Mouse (Mus musculus): ENCODE measurements around the gene Sh3rf1. TPM values are rescaled to one million over a fixed set of nuclear protein-coding genes. Genes with fewer than 3 reads are reported as not detected.

The Sh3rf1 gene
- polyA plus RNA-seq, 1 experiment from 2014 or later, result 4.8 TPM

DNA sequence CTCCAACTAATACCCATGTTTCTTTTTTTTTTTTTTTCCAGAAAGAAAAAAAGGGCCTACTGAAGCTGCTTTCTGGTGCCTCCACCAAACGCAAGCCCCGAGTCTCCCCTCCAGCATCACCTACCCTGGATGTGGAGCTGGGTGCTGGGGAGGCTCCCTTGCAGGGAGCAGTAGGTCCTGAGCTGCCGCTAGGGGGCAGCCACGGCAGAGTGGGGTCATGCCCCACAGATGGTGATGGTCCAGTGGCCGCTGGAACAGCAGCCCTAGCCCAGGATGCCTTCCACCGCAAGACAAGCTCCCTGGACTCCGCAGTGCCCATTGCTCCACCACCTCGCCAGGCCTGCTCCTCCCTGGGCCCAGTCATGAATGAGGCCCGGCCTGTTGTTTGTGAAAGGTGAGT, 160.9 kb downstream of the Sh3rf1 start:
- ATAC-seq (ENCODE audit: low FRiP score, low TSS enrichment), result no peak; the same call in 1 of the 2 replicates
- 70% methylated on average over 9 of the region's 9 CpGs for WGBS
- Histone ChIP-seq H3K27me3 (ENCODE audit: control insufficient read depth, insufficient read depth, low read length) (no peaks in the 10 kb centered on the region), H3K36me3 (ENCODE audit: control insufficient read depth, insufficient read depth, low read length) (no peaks in the 10 kb centered on the region; the same call in 1 of the 2 replicates), H3K9me3 (ENCODE audit: control insufficient read depth, low read length) (no peaks in the 10 kb centered on the region), H3K4me3 (ENCODE audit: low read depth, low read length) (no peak overlapping the region), H3K4me2 (replicated peaks; ENCODE audit: low read depth) (no peak overlapping the region), H3K27ac (replicated peaks) (peak overlapping the region; percentile 63), H3K9ac (ENCODE audit: low read length) (no peak overlapping the region), H3K4me1 (replicated peaks; ENCODE audit: control insufficient read depth, insufficient read depth) (0 out of 2 replicates have a peak, but pooled peaks cover 3% of the 10 kb centered on the region)
- DNase-seq (ENCODE audit: low spot score), result no peak
- TF ChIP-seq CTCF (IDR thresholded peaks at IDR 0.05; ENCODE audit: low read depth) (peak; percentile 57), EP300 (optimal IDR thresholded peaks at IDR 0.05) (no peak)

DNA sequence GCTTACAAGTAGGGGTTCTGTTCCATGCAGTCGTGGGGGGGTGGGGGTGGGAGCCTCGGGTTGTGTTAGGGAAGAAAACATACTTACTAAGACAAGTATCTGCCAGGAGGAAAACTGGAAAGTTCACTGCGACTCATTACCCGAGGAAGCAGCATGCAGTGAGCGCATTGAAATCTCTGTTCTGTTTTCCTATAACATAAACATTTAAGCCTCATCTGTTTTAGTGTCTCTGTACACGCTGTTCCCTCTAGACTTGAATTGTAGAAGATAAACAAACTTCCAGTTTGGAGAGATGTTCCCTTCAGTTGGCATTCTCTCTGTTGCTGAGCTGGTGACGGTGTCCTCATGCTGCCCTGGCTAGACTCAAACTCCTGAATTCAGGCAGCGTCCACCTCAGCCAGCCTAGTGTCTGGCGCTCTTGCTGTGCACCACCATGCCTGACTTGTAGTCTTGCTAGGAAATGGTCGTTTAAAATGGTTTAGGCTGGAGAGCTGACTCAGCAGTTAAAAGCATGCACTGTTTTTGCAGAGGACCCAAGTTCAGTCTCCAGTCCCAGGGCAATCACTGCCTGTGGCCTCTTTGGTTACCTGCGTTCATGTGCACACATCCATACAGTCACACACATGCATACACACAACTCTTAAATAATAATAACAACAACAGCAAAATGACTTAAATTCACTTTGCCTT, 162.0 kb downstream of the Sh3rf1 start:
- no peak for DNase-seq (ENCODE audit: low spot score)
- Histone ChIP-seq H3K4me1 (replicated peaks; ENCODE audit: control insufficient read depth, insufficient read depth) (0 out of 2 replicates have a peak, but pooled peaks cover 3% of the 10 kb centered on the region), H3K36me3 (ENCODE audit: control insufficient read depth, insufficient read depth, low read length) (no peaks in the 10 kb centered on the region; the same call in 1 of the 2 replicates), H3K27ac (replicated peaks) (peak overlapping the region; percentile 63), H3K9me3 (ENCODE audit: control insufficient read depth, low read length) (no peaks in the 10 kb centered on the region), H3K9ac (ENCODE audit: low read length) (no peak overlapping the region), H3K4me2 (replicated peaks; ENCODE audit: low read depth) (no peak overlapping the region), H3K4me3 (ENCODE audit: low read depth, low read length) (no peak overlapping the region), H3K27me3 (ENCODE audit: control insufficient read depth, insufficient read depth, low read length) (no peaks in the 10 kb centered on the region)
- TF ChIP-seq EP300 (optimal IDR thresholded peaks at IDR 0.05) (no peak), CTCF (IDR thresholded peaks at IDR 0.05; ENCODE audit: low read depth) (no peak)
- WGBS, result 43% methylated on average over 11 of the region's 11 CpGs
- ATAC-seq (ENCODE audit: low FRiP score, low TSS enrichment), result peak; percentile 61; the same call in 1 of the 2 replicates

DNA sequence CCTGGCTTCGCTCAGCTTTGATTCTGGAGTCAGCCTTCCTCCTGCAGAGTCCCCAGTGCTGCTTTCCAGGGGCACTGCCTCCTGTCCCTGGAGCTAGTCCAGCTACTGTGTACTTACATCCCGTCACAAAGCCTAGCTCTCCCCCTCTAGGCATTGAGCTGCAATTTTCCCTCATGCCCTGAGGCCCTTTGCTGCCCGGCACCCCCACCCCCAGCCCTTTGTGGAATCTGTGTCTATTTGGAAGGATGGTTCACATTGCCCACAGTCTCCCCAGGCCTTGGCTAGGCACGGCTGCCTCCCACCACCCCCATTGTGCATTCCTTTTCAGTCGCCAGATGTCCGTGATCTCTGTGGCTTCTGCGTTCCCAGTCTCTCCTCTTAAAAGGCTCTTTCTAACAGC, 163.0 kb downstream of the Sh3rf1 start:
- H3K27me3 ChIP-seq (ENCODE audit: control insufficient read depth, insufficient read depth, low read length), result no peaks in the 10 kb centered on the region
- no peak overlapping the region for H3K4me3 ChIP-seq (ENCODE audit: low read depth, low read length)
- no peaks in the 10 kb centered on the region; the same call in 1 of the 2 replicates for H3K36me3 ChIP-seq (ENCODE audit: control insufficient read depth, insufficient read depth, low read length)
- H3K9me3 ChIP-seq (ENCODE audit: control insufficient read depth, low read length), result no peaks in the 10 kb centered on the region
- no peak overlapping the region for H3K4me2 ChIP-seq (replicated peaks; ENCODE audit: low read depth)
- 0 out of 2 replicates have a peak, but pooled peaks cover 3% of the 10 kb centered on the region for H3K4me1 ChIP-seq (replicated peaks; ENCODE audit: control insufficient read depth, insufficient read depth)
- no peak overlapping the region for H3K9ac ChIP-seq (ENCODE audit: low read length)
- peak overlapping the region; percentile 37; the same call in 1 of the 2 replicates for H3K27ac ChIP-seq (replicated peaks)
- no peak for TF ChIP-seq EP300 (optimal IDR thresholded peaks at IDR 0.05)
- peak; percentile 51 for TF ChIP-seq CTCF (IDR thresholded peaks at IDR 0.05; ENCODE audit: low read depth)
- ATAC-seq (ENCODE audit: low FRiP score, low TSS enrichment) (no peak; the same call in 1 of the 2 replicates), DNase-seq (ENCODE audit: low spot score) (no peak)
- WGBS, result 44% methylated on average over 7 of the region's 7 CpGs

DNA sequence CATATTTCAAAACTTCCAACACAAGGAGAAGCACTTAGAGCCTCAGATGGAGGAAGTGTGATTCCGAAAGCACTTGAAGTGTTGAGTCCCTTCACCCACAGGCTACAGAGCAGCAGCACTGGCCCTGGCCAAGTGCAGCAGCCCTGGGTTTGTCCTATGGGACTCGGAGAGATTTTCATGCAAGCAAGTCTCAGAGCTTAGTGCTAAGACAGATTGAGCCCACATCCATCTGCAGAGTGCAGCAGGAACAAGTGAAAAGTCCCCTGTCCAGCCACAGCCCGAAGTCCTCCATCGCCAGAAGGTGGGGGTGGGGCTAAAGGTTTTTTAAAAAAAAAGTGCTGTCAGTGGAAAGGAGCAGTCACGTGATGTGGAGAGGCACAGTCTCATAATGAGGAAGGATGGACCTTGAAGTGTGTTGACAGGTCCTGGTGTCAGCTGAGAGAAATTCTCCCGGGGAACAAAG, 163.9 kb downstream of the Sh3rf1 start:
- 64% methylated on average over 6 of the region's 6 CpGs for WGBS
- no peak for ATAC-seq (ENCODE audit: low FRiP score, low TSS enrichment)

DNA sequence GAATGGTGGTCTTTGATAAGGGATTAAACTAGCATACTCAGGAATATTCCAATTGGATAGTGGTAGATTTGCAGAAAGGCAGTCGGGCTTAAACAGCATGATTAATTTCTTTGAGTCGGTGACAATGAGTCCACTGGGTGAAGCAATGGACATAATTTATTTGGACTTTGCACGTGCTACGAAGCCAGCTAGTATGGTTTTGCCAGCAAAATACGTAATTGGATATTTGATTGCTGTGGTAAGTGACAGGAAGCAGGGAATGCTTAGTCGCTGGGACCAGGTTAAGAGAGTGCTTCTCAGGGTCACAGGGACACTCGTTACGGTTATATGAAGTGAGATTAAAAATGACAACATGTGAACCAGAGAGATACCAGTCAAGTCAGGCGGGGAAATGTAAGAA, 164.7 kb downstream of the Sh3rf1 start:
- Histone ChIP-seq H3K4me3 (ENCODE audit: low read depth, low read length) (no peak overlapping the region), H3K9ac (ENCODE audit: low read length) (no peak overlapping the region), H3K4me1 (replicated peaks; ENCODE audit: control insufficient read depth, insufficient read depth) (0 out of 2 replicates have a peak, but pooled peaks cover 3% of the 10 kb centered on the region), H3K27ac (replicated peaks) (no peak overlapping the region), H3K9me3 (ENCODE audit: control insufficient read depth, low read length) (no peaks in the 10 kb centered on the region), H3K27me3 (ENCODE audit: control insufficient read depth, insufficient read depth, low read length) (no peaks in the 10 kb centered on the region), H3K36me3 (ENCODE audit: control insufficient read depth, insufficient read depth, low read length) (no peaks in the 10 kb centered on the region; the same call in 1 of the 2 replicates), H3K4me2 (replicated peaks; ENCODE audit: low read depth) (no peak overlapping the region)
- 73% methylated on average over 9 of the region's 9 CpGs for WGBS
- no peak for TF ChIP-seq CTCF (IDR thresholded peaks at IDR 0.05; ENCODE audit: low read depth)
- no peak for TF ChIP-seq EP300 (optimal IDR thresholded peaks at IDR 0.05)
- no peak for ATAC-seq (ENCODE audit: low FRiP score, low TSS enrichment)
- DNase-seq (ENCODE audit: low spot score), result no peak

More for the DNA sequence above, 163.9 kb downstream of the Sh3rf1 start:
- TF ChIP-seq EP300 (optimal IDR thresholded peaks at IDR 0.05), result no peak
- no peak for TF ChIP-seq CTCF (IDR thresholded peaks at IDR 0.05; ENCODE audit: low read depth)
- Histone ChIP-seq H3K9me3 (ENCODE audit: control insufficient read depth, low read length) (no peaks in the 10 kb centered on the region), H3K27me3 (ENCODE audit: control insufficient read depth, insufficient read depth, low read length) (no peaks in the 10 kb centered on the region), H3K9ac (ENCODE audit: low read length) (no peak overlapping the region), H3K4me3 (ENCODE audit: low read depth, low read length) (no peak overlapping the region), H3K36me3 (ENCODE audit: control insufficient read depth, insufficient read depth, low read length) (no peaks in the 10 kb centered on the region; the same call in 1 of the 2 replicates), H3K4me1 (replicated peaks; ENCODE audit: control insufficient read depth, insufficient read depth) (0 out of 2 replicates have a peak, but pooled peaks cover 3% of the 10 kb centered on the region), H3K27ac (replicated peaks) (no peak overlapping the region), H3K4me2 (replicated peaks; ENCODE audit: low read depth) (no peak overlapping the region)
- DNase-seq (ENCODE audit: low spot score), result no peak
